Mouse (Mus musculus): Measurements from ENCODE around the gene Cyp2b9.
A peak's percentile ranks its signal among the peaks of the same experiment; 100 is the strongest.
"Not testable (repeated sequence)": the region's sequence is repeated elsewhere in the genome, so short reads cannot be mapped to it uniquely, and the experiment has no call there.

Gene Cyp2b9

GRCm38 (mm10) chr7:26173111-26173510 lies at the start of gene Cyp2b9:
TSS of gene Cyp2b9 (plus strand) at chr7:26173411.
- DNase-seq (ENCODE audit: low spot score in 2 of 2) = not testable (repeated sequence)

GRCm38 (mm10) chr7:26139623-26140022 lies 33.6 kb upstream of the Cyp2b9 start:
- DNase-seq (ENCODE audit: low spot score in 2 of 2) = not testable (repeated sequence)

DNA sequence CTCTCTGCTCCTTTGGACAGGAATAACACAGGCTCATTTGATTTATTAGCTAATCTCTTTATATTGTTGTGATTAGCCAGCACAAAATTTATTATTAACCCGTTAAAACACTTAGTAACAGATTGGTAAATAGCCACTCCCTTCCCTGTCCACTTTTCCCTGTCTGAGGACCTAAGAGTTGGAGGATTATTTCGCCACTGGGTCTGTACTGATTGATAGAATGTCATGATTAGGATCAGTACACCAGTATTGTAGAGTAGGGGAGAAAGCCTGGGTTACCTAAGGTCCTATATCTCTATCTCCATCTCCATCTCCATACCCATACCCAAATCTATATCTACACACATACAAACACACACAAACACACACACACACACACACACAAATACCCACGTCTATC lies 29.6 kb upstream of the Cyp2b9 start:
- DNase-seq (ENCODE audit: low spot score in 2 of 2) = not testable (repeated sequence)

DNA sequence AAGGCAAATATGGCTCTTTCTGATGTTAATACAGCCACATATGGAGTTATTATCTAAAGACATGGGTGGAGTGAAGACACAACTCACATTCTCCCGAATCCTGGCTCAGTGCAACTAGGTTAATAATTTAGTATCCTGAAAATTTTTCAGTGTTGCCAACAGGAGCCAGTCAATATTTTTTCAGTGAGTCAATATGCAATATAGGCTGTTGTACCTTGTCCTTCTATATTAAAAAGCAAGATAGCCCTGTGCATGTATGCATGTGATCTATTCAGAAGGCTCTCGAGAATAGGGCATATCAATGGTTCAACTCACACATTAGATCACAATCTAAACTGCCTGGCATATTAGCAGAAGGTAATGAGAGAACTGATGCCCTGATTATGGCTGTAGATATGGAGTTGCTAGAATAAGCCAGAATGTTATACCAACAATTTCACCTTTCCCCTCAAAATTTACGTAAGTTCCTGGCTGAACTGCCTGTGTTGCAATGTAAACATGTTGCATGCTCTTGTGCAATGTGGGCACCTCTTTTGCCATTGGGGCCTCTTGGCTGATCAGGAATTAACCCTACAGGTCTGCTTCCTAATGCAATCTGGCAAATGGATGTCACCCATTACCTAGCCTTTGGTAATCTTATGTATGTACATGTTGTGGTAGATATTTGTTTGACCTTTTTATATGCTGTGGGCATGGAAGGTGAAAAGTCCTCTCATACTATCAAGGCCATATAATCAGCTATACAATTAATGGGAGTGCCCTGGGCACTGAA lies 4.3 kb upstream of the Cyp2b9 start:
- DNase-seq (ENCODE audit: low spot score in 2 of 2) = not testable (repeated sequence)

DNA sequence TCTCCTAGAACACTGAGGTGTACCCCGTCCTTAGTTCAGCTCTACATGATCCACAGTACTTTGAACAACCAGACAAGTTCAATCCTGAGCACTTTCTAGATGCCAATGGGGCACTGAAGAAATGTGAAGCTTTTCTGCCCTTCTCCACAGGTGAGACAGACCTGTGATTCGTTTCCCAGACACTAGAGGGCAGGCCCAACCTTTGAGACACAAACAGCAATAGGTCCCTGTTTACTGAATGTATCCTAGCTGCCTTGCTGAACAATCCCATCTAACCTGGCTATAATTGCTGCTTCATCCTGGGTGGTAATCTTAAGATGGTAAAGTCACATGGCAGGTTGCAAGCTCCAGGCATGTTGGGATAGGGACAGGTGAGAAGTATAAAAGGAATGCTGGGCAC lies 27.9 kb downstream of the Cyp2b9 start:
- DNase-seq (ENCODE audit: low spot score in 2 of 2) = peak; percentile 34 to 39

DNA sequence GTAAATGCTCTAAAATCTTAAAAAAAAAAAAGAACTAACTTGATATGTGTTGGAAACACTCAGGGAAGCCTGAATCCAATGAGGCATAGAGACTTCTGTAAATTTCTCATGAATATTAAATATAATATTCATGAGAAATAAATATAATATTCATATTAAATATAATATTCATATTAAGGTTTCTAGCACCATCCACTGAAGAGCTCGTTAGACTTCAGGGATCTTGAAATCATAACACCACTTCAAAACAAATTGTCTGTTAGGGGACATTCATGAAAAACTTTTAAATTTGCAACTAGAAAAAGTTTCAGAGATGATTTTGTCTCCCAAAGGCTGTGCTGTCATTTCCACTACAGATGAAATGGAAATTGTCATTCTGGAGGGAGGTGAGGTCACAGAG lies 86.8 kb downstream of the Cyp2b9 start, which contains the start of gene Vmn1r184:
Gene Vmn1r184 (plus strand): TSS at position 301 of the 400 bp plus-strand sequence.
- not testable (repeated sequence) for DNase-seq (ENCODE audit: low spot score in 2 of 2)

All from urinary bladder, adult 18-20 months (tissue).